Mouse (Mus musculus): Measurements from ENCODE around the gene Slit3.

The Slit3 gene

GRCm38 (mm10) chr11:35750578-35750977 lies 629.6 kb downstream of the Slit3 start:
- DNase-seq (ENCODE audit: low read depth, low spot score): no peak

- DNase-seq (ENCODE audit: low read depth, low spot score): no peak
Measured at GRCm38 (mm10) chr11:35754906-35755418, 633.9 kb downstream of the Slit3 start.

- DNase-seq (ENCODE audit: low read depth, low spot score): peak; percentile 47
Measured at GRCm38 (mm10) chr11:35755546-35755945, 634.5 kb downstream of the Slit3 start.

GRCm38 (mm10) chr11:35756411-35757303 lies 635.6 kb downstream of the Slit3 start:
- peak; percentile 30 for DNase-seq (ENCODE audit: low read depth, low spot score)
